Comparison of ENCODE assay signal across 9 mouse cellular contexts in the genomic region with DNA sequence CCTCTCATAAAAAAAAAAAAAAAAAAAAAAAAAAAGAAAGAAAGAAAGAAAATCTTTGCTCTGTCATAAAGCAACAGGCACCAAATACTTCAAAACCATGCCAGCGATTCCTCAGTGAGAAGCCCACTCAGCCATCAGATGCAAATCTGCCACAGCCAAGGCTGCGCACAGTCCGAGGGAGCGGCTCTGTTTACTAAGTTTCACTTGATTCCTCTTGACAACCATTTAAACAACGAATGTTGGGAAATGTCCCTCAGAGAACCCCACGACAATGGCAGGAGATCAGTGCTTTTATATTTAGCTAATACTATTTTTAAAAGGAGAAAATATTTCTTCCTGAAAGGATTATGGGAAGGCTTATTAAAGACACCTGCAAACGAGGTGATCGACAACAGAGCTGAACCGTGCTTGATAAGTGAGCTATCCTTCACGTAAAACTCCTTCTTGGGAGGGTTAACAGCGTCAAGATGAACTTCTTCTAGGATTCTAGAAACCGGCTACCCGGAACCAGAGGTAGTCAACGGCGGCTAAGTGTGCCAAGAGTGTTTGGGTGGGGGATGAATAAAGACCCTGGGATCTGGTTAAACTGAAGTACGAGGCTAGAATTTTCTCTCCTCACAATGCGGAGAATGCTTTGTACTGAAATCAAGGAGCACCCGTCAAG.
DNase-seq lines count a peak whose midpoint lies in the region; ATAC-seq lines count a peak whose summit lies in the region.
"Had no signal": no experiment of that assay in that cellular context is flagged by ENCODE, and none has a peak within 500 bp of the region (broad histone marks: within the 10 kb centered on the region; RNA-seq: fewer than 3 reads in every experiment).

No protein-coding gene starts in this region.

- no peak for DNase-seq in heart, adult 9 months (ENCODE audit: low spot score in 2 of 2)
- DNase-seq in embryonic facial prominence, embryonic 14.5 days (ENCODE audit: low spot score) = peak; percentile 62
- DNase-seq in midbrain, embryonic 11.5 days (ENCODE audit: low spot score, missing footprints) = peak; percentile 95
- no peak for DNase-seq in gastrocnemius, postnatal 14 days
- DNase-seq in gastrocnemius, postnatal 4 days (ENCODE audit: low spot score in 2 of 2) = no peak
- DNase-seq in cerebellum, postnatal 36 days = no peak

- peak overlapping the region; percentile 72 for H3K4me2 ChIP-seq in heart, embryonic 11.5 days
- H3K4me2 ChIP-seq in embryonic facial prominence, embryonic 14.5 days (ENCODE audit: low read depth, low read length) = peak overlapping the region; percentile 55
- peak overlapping the region; percentile 51 for H3K4me2 ChIP-seq in intestine, embryonic 16.5 days (ENCODE audit: low read depth, low read length)
- peak overlapping the region; percentile 38 for H3K4me2 ChIP-seq in midbrain, embryonic 11.5 days

- H3K4me3 ChIP-seq in heart, embryonic 11.5 days (ENCODE audit: low read depth, low read length) = peak overlapping the region; percentile 33
- H3K4me3 ChIP-seq in embryonic facial prominence, embryonic 14.5 days (ENCODE audit: low read depth, low read length) = peak overlapping the region; percentile 19
- H3K4me3 ChIP-seq in intestine, embryonic 16.5 days (ENCODE audit: low read length) = peak overlapping the region; percentile 18
- no peak overlapping the region for H3K4me3 ChIP-seq in midbrain, embryonic 11.5 days (ENCODE audit: low read depth, low read length)
- H3K4me3 ChIP-seq: myocyte had no signal

- ATAC-seq in heart, embryonic 11.5 days (replicated peaks; ENCODE audit: insufficient number of reproducible peaks, low FRiP score, low TSS enrichment) = no peak
- ATAC-seq in embryonic facial prominence, embryonic 14.5 days (ENCODE audit: low read depth) = peak; percentile 59
- ATAC-seq in intestine, embryonic 16.5 days = no peak
- ATAC-seq in midbrain, embryonic 11.5 days (ENCODE audit: low FRiP score) = peak; percentile 70

- H3K36me3 ChIP-seq in heart, embryonic 11.5 days (ENCODE audit: control insufficient read depth, insufficient read depth, low read length) = no peaks in the 10 kb centered on the region
- no peaks in the 10 kb centered on the region for H3K36me3 ChIP-seq in embryonic facial prominence, embryonic 14.5 days (ENCODE audit: control insufficient read depth, insufficient read depth, low read length)
- H3K36me3 ChIP-seq in intestine, embryonic 16.5 days (ENCODE audit: control insufficient read depth, insufficient read depth, low read length) = no peaks in the 10 kb centered on the region
- no peaks in the 10 kb centered on the region for H3K36me3 ChIP-seq in midbrain, embryonic 11.5 days (ENCODE audit: control insufficient read depth, insufficient read depth, low read length)

- no peaks in the 10 kb centered on the region for H3K9me3 ChIP-seq in heart, embryonic 11.5 days (replicated peaks; ENCODE audit: control insufficient read depth, low read length)
- H3K9me3 ChIP-seq in embryonic facial prominence, embryonic 14.5 days (ENCODE audit: control insufficient read depth, low read length) = no peaks in the 10 kb centered on the region
- H3K9me3 ChIP-seq in intestine, embryonic 16.5 days (ENCODE audit: control insufficient read depth, low read length) = no peaks in the 10 kb centered on the region
- H3K9me3 ChIP-seq in midbrain, embryonic 11.5 days (ENCODE audit: control insufficient read depth, low read length) = no peaks in the 10 kb centered on the region

- 25% methylated on average over 18 of the region's 18 CpGs for WGBS in heart, embryonic 11.5 days (ENCODE audit: insufficient replicate concordance)
- 35% methylated on average over 18 of the region's 18 CpGs for WGBS in embryonic facial prominence, embryonic 14.5 days
- WGBS in intestine, embryonic 16.5 days = 29% methylated on average over 18 of the region's 18 CpGs
- whole genome bisulfite sequencing in midbrain, embryonic 11.5 days = 16% methylated on average over 18 of the region's 18 CpGs

- no peak overlapping the region for H3K27ac ChIP-seq in heart, embryonic 11.5 days (ENCODE audit: low read depth, low read length)
- no peak overlapping the region for H3K27ac ChIP-seq in embryonic facial prominence, embryonic 14.5 days (replicated peaks; ENCODE audit: low read depth, low read length)
- H3K27ac ChIP-seq in intestine, embryonic 16.5 days (ENCODE audit: low read length) = no peak overlapping the region
- H3K27ac ChIP-seq in midbrain, embryonic 11.5 days (ENCODE audit: low read depth, low read length) = no peak overlapping the region

- peaks cover 3% of the 10 kb centered on the region; the same call in 1 of the 2 replicates for H3K4me1 ChIP-seq in heart, embryonic 11.5 days (ENCODE audit: control insufficient read depth, insufficient read depth, low read length)
- H3K4me1 ChIP-seq in embryonic facial prominence, embryonic 14.5 days (ENCODE audit: control insufficient read depth, insufficient read depth, low read length) = peaks cover 12% of the 10 kb centered on the region
- peaks cover 4% of the 10 kb centered on the region; the same call in 1 of the 2 replicates for H3K4me1 ChIP-seq in intestine, embryonic 16.5 days (ENCODE audit: control insufficient read depth, insufficient read depth, low read length)
- H3K4me1 ChIP-seq in midbrain, embryonic 11.5 days (ENCODE audit: control insufficient read depth, insufficient read depth, low read length) = peaks cover 20% of the 10 kb centered on the region

- H3K9ac ChIP-seq in heart, embryonic 11.5 days (ENCODE audit: low read depth, low read length) = peak overlapping the region; percentile 68
- H3K9ac ChIP-seq in embryonic facial prominence, embryonic 14.5 days (ENCODE audit: low read depth, low read length) = peak overlapping the region; percentile 45; the same call in 1 of the 2 replicates
- H3K9ac ChIP-seq in intestine, embryonic 16.5 days (ENCODE audit: low read depth, low read length) = peak overlapping the region; percentile 5; the same call in 1 of the 2 replicates
- H3K9ac ChIP-seq in midbrain, embryonic 11.5 days (ENCODE audit: low read length) = peak overlapping the region; percentile 39; the same call in 1 of the 2 replicates

- intact Hi-C loops in gastrocnemius, postnatal 14 days (cut with DNase I; ENCODE audit: low total_unique reads) = no loop called here

- H3K27me3 ChIP-seq in heart, embryonic 11.5 days (ENCODE audit: control insufficient read depth, insufficient read depth, low read length) = no peaks in the 10 kb centered on the region; the same call in 1 of the 2 replicates
- no peaks in the 10 kb centered on the region for H3K27me3 ChIP-seq in embryonic facial prominence, embryonic 14.5 days (replicated peaks; ENCODE audit: control insufficient read depth, insufficient read depth, low read length)
- no peaks in the 10 kb centered on the region for H3K27me3 ChIP-seq in intestine, embryonic 16.5 days (replicated peaks; ENCODE audit: control insufficient read depth, insufficient read depth, low read length)
- no peaks in the 10 kb centered on the region for H3K27me3 ChIP-seq in midbrain, embryonic 11.5 days (ENCODE audit: control insufficient read depth, insufficient read depth, low read length)

Comparison
In these comparisons a context has a peak if more than half of its experiments do, and no peak if none do; other contexts are left out.
1. ATAC-seq: peak in embryonic facial prominence, embryonic 14.5 days (single experiment) and midbrain, embryonic 11.5 days (single experiment); none in heart, embryonic 11.5 days (single experiment) and intestine, embryonic 16.5 days (single experiment).
2. H3K9ac ChIP-seq: peak in every context shown above with its lines; median percentile 68 in heart, embryonic 11.5 days; 45 in embryonic facial prominence, embryonic 14.5 days; 39 in midbrain, embryonic 11.5 days; 5 in intestine, embryonic 16.5 days.
3. DNase-seq: peak in embryonic facial prominence, embryonic 14.5 days (single experiment) and midbrain, embryonic 11.5 days (single experiment); none in heart, adult 9 months (0 of 2), gastrocnemius, postnatal 14 days (single experiment), gastrocnemius, postnatal 4 days (0 of 2) and cerebellum, postnatal 36 days (0 of 2).
4. Peak in every context shown above with its lines, with median percentiles within 50 percentile points of each other: H3K4me2 ChIP-seq.